10 mouse cellular contexts compared by ENCODE assay signal in the genomic region with DNA sequence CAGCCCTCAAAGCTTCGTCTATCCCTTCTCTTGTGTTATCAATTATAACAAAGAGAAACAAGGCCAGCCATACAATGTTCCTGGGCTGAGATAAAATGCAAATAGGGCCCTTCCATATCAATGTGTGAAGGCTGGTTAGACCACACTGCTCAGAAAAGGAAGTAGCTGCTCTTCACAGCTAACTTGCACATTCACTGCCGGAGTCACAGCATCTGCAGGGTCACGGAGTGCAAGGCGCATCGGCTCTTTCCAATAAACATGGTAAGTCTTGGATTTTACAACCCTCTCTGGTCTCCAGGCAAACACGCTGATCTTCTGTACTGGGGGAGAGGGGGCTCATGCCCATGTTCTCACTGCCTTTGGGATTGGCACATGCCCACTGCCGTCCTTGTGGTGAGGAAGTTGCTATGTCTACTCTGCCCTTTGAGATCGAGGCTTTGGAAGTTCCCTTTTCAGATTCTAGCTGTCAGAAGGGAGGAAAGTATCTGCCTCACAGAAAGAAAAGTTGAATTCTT. TPM values are rescaled to one million over a fixed set of nuclear protein-coding genes. Genes with fewer than 3 reads are reported as not detected.
DNase-seq lines count a peak whose midpoint lies in the region; ATAC-seq and TF ChIP-seq lines count a peak whose summit lies in the region.
"Had no signal": no experiment of that assay in that cellular context is flagged by ENCODE, and none has a peak within 500 bp of the region (broad histone marks: within the 10 kb centered on the region; RNA-seq: fewer than 3 reads in every experiment).

A gene (plus strand): TSS at position 201 of the 515 bp plus-strand sequence.

- no peaks in the 10 kb centered on the region for H3K4me1 ChIP-seq in forebrain, embryonic 15.5 days
- H3K4me1 ChIP-seq: midbrain, embryonic 12.5 days had no signal

- 90% methylated on average over 8 of the region's 8 CpGs for WGBS in forebrain, embryonic 15.5 days

- no peak within 1 kb of the TSS for H3K27ac ChIP-seq in left cerebral cortex, adult 2 months
- no peak within 1 kb of the TSS for H3K27ac ChIP-seq in forebrain, embryonic 15.5 days (replicated peaks)
- H3K27ac ChIP-seq: midbrain, embryonic 12.5 days had no signal

- no peak for TF ChIP-seq CTCF in left cerebral cortex, adult 2 months (IDR thresholded peaks at IDR 0.05)

- no peak for DNase-seq in left cerebral cortex, adult 8-10 months (ENCODE audit: low spot score in 2 of 2)
- no peak for DNase-seq in left cerebral cortex, adult 2 months (ENCODE audit: extremely low spot score in 1 of 2, low spot score in 2 of 2)
- no peak for DNase-seq in adrenal gland, postnatal 10 days
- peak in 1 of 2 experiments; percentile 30 for DNase-seq in heart, postnatal 36 days
- DNase-seq in naive thymus-derived CD4-positive, alpha-beta T cell, adult 2 months (ENCODE audit: low read depth): peak; percentile 78
- DNase-seq in gastrocnemius, adult 18-20 months (ENCODE audit: low spot score): no peak
- no peak for DNase-seq in right cerebral cortex, adult 2 months (ENCODE audit: low spot score in 2 of 2)

- H3K4me2 ChIP-seq in forebrain, embryonic 15.5 days (replicated peaks): no peak within 1 kb of the TSS
- H3K4me2 ChIP-seq: midbrain, embryonic 12.5 days had no signal

- H3K36me3 ChIP-seq in forebrain, embryonic 15.5 days: no peaks in the 10 kb centered on the region
- H3K36me3 ChIP-seq: midbrain, embryonic 12.5 days had no signal

- H3K4me3 ChIP-seq in left cerebral cortex, adult 2 months: no peak within 1 kb of the TSS
- no peak within 1 kb of the TSS for H3K4me3 ChIP-seq in forebrain, embryonic 15.5 days
- H3K4me3 ChIP-seq: midbrain, embryonic 12.5 days had no signal

- no peak for ATAC-seq in forebrain, embryonic 15.5 days (replicated peaks)
- ATAC-seq: intestine, postnatal 0 days had no signal

- H3K27me3 ChIP-seq in forebrain, embryonic 15.5 days: no peaks in the 10 kb centered on the region
- H3K27me3 ChIP-seq: midbrain, embryonic 12.5 days had no signal

- intact Hi-C loops in left cerebral cortex, adult 2 months (cut with DNase I): no loop called here
- intact Hi-C loops in heart, postnatal 36 days (cut with DNase I): no loop called here

- H3K9me3 ChIP-seq in forebrain, embryonic 15.5 days: no peaks in the 10 kb centered on the region
- H3K9me3 ChIP-seq: midbrain, embryonic 12.5 days had no signal

- no peak within 1 kb of the TSS for H3K9ac ChIP-seq in forebrain, embryonic 15.5 days (replicated peaks)
- H3K9ac ChIP-seq: midbrain, embryonic 12.5 days had no signal

RNA-seq across cellular contexts. Expression of the gene that starts here (rescaled TPM):
- total RNA-seq in left cerebral cortex, adult 8-10 months (2022): 10 to 100 TPM in 3 of 4 experiments, 1 to 10 TPM in 1; 6.3 to 17.3 (median 13.4) TPM
- total RNA-seq in left cerebral cortex, adult 2 months (2021): 1 to 10 TPM; 9.2 to 9.9 TPM
- total RNA-seq in adrenal gland, postnatal 10 days (2021): 10 to 100 TPM; 34.7 to 43.9 TPM
- total RNA-seq in heart, postnatal 36 days (2021): 10 to 100 TPM; 23.4 to 49.7 TPM
- 1 to 10 TPM in 1 of 2 experiments, under 1 TPM in 1; 0.48 to 1.3 TPM for total RNA-seq in gastrocnemius, adult 18-20 months (2021)
- 2.3 and 2.5 TPM in 2 replicates for polyA plus RNA-seq in forebrain, embryonic 15.5 days (2015; fragmentation: Nextera tagmentation; extraction: Ambion mirVana)
